Mouse (Mus musculus) c-Kit-positive CD71-negative TER-119-negative erythroid progenitor cells, embryonic 14.5 days (primary cell): ENCODE data around the gene Grk6.

Experiments
- DNase-seq: peaks from one replicate; pipeline ENCODE4 v3.0.0-alpha.2; 2013; ENCODE audit warnings: low read depth

The Grk6 gene

DNA sequence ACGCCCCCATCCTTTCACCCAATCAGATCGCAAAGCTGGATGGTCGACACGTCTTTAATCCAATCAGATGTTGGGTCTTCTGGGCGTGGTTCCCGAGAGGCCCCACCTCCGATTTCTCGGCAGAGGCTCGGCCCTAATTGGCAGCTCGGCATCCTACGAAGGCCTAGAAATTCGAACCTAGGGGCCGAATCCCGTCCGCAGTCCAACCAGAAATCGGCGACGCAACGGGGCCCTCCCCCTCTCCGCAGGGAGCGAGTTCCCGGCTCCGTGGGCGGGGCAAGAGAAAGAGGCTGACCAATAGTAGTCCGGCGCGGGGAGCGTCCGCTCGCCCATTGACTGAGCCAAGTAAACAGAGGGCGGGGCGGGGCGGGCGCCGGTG is at the start of gene Grk6:
TSS of gene Grk6 (plus strand) at position 136 of the 379 bp plus-strand sequence.
- DNase-seq: peak; percentile 99

DNA sequence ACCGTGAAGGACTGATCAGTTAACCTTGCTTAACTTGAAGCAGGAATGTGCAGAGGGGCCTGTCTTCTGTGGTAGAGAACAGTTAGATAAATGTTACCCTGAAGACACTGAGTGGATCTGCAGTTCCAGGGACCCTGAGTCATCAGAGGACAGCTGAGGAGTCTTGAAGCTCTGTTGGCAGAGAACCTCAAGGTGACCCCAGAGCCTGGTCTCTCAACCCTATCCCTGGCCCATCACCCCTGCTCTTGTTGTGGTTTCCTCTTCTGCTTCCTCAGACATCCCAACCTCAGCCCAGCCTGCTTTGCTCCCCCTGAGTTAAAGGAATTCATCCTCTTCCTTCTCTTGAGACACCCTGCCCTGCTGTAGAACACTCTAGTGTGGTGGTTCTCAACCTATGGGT is 46.8 kb upstream of the Grk6 start, which contains the start of gene Slc34a1:
TSS of gene Slc34a1 (plus strand) at position 100 of the 400 bp plus-strand sequence.
- no peak for DNase-seq

- no peak for DNase-seq
Observed at GRCm38 (mm10) chr13:55399300-55400038, 45.4 kb upstream of the Grk6 start.

GRCm38 (mm10) chr13:55400039-55400346 is 44.9 kb upstream of the Grk6 start:
- DNase-seq: no peak

- no peak for DNase-seq
Observed at GRCm38 (mm10) chr13:55403266-55403665, 41.6 kb upstream of the Grk6 start.

DNA sequence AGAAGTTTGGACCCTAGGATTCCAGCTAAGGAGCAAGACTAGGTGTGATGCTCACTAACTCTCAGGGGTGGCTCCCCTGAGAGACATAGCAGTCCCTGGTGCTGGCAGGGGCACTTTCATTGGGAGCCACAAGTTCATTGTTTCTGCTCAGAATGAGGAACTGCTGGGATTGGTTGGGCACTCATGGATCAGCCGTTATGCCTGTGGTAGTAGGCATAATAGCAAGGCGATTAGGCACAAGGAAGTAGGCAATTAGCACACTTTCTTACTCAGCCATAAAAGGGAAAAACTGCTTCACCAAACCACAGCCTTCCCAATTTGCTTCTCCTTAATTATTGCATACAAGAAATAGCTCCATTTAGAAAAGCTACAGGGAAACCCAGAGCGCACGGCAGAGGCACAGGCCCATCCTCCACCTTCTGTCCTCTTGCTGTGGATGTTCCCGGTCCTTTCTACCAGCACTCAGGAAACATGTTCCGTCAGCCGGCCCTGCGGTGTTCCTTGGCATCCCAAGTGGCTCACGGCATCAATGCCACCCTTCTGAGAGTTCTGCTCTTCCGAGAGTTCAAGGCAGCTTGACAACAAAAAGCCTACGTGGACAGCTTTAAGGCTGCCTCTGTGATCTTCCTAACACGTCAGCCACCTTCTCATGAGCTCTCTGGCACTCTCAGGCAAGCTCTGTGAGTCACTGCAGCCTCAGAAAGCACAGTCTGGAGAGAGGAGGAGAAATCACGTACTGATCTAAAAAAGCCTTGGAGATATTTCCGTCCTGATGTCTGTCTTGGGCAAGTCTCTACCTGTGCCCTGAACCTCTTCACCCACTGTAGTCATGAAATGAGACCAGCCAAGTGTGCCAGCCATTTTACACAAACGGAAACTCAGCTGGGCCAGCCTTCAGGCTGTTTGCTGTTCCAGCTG is 40.7 kb upstream of the Grk6 start:
- no peak for DNase-seq

- DNase-seq: peak; percentile 86
Observed at GRCm38 (mm10) chr13:55404853-55405782, 39.8 kb upstream of the Grk6 start.

DNA sequence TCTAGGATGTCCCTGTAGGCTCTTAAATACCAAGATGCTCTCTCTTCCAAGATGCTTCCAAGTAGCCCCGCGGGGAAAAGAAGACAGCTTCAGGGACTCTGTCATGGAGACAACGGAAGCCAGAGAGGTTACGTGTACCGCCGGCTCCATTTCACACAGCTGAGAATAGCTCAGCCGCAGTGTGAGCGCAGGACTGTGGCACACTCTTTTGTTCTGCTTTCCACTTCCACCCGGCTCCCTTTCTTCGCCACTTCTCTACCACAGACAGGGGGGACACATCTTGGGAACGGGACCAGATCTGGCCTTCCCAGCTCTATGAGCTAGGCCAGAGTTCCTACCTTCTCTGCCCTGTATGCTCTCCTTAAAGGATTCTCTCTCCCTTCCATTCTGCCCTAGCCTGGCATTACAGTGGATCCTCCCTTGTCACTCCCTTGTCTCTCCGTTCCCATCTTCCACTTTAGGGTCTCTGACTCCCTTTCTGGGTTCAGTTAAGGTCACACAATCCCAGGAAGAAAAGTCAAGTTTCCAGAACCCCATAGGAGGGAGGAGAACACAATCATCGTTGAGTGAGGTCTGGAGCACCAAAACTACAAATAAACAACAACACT is 39.0 kb upstream of the Grk6 start:
- DNase-seq: no peak

DNA sequence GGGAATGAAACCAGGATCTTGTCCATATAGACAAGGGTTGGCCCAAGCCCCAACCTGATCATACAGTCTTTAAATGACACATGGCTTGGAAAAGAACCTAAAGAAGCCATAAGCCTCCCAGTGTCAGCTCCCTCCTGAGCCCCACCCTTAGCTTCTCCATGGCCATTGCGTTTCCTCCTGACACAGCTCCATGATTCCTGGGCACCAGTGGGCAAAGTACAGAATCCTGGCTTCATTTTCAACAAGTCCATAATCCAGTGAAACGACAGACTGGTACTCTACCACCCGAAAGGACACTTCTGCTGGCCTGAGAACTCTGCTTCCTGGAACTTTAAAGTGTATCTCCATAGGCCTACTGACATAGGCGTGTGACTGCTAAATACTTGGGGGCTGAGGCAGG is 37.5 kb upstream of the Grk6 start:
- DNase-seq: no peak

DNA sequence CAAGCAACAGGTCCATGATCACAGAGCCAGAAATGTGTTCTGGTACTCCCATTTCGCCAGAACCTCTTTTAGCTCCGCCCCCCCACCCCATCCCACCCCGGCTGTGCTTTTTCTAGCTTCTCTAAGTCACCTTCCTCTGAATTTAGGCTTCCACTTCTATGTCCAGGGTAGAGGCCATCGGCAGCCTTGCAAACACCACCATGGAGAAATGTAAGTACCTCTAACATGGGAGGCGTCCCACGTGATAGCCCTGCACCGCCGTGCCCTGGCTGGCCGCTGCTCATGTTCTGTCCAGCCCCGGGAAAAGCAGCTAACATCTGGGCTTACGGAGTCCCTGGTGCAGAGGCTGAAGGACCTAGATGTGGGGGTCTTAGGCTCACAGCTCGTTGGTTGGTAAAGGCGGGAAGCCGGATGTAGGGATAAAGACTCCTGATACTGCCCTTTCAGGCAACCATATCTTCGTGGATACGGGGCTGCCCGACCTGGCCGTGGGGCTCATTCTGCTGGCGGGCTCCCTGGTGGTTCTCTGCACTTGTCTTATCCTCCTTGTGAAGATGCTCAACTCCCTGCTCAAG is 36.2 kb upstream of the Grk6 start:
- DNase-seq: no peak

- no peak for DNase-seq
Observed at GRCm38 (mm10) chr13:55411826-55412225, 33.0 kb upstream of the Grk6 start.

DNA sequence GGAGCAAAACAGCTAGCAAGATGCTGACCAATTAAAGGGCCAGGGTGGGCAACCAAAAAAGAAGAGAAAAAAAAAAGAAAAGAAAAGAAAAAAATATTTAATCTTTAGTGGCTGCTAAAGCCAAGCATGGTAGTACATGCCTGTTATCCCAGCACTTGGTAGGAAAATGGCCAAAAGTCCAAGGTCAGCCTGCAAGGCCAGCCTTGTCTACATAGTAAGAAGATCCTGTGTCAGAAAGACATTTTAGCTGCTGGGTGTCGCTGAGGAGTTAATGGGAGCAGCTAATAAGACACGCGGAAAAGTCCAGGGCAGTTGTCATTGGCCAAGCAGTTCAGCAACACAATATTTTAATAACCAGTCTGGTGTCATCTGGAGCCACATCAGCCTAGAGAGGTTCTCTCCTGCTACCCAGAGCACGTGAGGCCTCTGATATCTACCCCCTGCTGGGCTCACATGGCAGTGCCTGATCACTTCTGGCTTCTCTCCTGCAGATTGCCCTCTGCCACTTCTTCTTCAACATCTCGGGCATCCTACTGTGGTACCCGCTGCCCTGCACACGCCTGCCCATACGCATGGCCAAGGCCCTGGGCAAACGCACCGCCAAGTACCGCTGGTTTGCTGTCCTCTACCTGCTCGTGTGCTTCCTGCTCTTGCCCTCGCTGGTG is 32.1 kb upstream of the Grk6 start:
- no peak for DNase-seq

- DNase-seq: no peak
Observed at GRCm38 (mm10) chr13:55413333-55413732, 31.5 kb upstream of the Grk6 start.

GRCm38 (mm10) chr13:55414743-55415380 is 30.0 kb upstream of the Grk6 start, which contains the start of gene Pfn3:
Pfn3 (minus strand) TSS chr13:55415232.
- no peak for DNase-seq

DNA sequence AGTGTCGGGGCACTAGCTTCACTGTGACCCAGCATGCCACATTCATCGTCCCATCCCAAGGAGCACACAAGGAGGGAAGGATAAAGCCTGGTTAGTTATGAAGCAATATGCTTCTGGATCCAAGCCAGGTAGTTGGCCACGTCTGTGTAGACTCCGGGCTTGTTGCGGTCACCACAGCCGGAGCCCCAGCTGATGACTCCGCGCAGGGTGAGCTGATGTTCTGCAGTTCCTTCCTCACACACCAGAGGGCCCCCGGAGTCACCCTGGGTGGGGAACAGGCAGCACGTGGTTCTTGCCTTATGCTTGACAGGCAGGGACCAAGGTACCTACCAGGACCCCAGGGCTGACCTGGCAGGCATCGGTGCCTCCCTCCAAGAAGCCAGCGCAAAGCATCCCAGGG is 26.9 kb upstream of the Grk6 start:
- peak; percentile 82 for DNase-seq

GRCm38 (mm10) chr13:55419142-55419541 is 25.7 kb upstream of the Grk6 start:
- DNase-seq: no peak

DNA sequence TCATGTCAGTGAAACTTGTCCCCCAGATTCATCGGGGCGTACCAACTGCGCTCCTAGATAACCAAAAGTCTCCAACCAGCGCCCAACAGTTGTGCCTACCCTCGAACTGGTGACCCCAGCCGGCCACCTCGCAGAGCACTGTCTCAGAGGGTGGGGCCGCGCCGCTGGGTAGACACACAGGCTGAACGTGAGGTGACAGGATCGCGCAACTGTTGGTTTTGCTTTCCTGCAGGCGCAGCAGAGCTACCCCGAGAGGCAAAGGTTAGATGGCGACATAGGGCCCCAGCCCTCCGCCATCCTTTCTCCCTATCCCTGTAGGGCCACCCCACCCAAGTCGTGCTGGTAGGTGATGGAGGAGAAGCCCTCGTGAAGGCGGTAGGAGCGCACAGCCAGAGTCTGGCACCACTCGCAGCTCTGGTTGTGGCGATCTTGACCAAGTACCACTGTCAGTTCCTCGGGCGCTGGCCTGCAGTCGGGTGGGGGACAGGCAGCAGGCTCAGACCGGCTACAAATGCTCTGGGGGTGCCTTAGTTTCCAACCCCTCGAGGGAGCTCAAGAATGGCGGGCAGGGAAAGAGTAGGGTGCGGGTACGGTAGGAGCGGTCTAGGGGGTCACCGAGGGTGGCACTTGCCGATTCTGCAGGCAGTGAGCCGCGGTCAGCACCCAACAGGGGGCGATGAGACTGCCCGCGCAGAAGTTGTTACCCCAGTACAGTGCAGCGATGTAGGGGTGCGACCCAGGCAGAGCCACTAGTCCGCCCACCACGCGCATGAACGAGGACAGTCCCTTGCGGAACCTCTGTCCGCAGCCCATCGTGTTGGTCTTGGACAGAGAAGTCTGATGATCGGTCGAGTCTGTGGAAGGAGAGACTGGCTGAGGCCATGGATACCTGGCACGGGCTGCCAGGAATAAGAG is 24.6 kb upstream of the Grk6 start:
- DNase-seq: no peak

- DNase-seq: no peak
Observed at GRCm38 (mm10) chr13:55420933-55421800, 23.7 kb upstream of the Grk6 start.
